Mouse (Mus musculus) liver (tissue): ENCODE data around the gene Os9.
"Not testable (repeated sequence)": the region's sequence is repeated elsewhere in the genome, so short reads cannot be mapped to it uniquely, and the experiment has no call there.

Source experiments
- DNase-seq: peaks from one replicate; pipeline ENCODE4 v3.0.0-alpha.2; 2020; ENCODE audit warnings: mixed read lengths

Os9 gene

GRCm38 (mm10) chr10:127121066-127121477 lies at the start of gene Os9:
Gene Os9, minus strand, starts transcription at chr10:127121131.
- peak; percentile 96 for DNase-seq

- DNase-seq, result peak; percentile 67
These were observed 49.1 kb upstream of the Os9 start for GRCm38 (mm10) chr10:127170002-127170401.

- DNase-seq, result no peak
These were observed 46.8 kb upstream of the Os9 start for GRCm38 (mm10) chr10:127167614-127168192.

GRCm38 (mm10) chr10:127166771-127167613 lies 46.1 kb upstream of the Os9 start:
- DNase-seq, result no peak

DNA sequence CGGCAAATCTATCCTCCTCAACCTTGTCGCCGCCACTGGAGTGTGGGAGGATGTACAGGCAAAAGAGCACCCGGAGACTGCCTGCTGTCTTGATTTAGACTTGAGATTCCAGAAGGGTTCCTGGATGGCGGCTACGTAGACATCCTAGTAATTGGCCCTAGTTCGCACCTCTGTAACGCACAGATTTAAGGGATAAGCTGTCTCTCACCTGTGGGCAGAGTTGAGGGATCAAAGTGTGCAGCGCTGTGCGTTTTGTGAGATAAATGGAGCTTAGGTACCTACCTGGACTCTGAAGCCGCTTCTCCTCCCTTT lies 45.4 kb upstream of the Os9 start:
- DNase-seq, result no peak

DNA sequence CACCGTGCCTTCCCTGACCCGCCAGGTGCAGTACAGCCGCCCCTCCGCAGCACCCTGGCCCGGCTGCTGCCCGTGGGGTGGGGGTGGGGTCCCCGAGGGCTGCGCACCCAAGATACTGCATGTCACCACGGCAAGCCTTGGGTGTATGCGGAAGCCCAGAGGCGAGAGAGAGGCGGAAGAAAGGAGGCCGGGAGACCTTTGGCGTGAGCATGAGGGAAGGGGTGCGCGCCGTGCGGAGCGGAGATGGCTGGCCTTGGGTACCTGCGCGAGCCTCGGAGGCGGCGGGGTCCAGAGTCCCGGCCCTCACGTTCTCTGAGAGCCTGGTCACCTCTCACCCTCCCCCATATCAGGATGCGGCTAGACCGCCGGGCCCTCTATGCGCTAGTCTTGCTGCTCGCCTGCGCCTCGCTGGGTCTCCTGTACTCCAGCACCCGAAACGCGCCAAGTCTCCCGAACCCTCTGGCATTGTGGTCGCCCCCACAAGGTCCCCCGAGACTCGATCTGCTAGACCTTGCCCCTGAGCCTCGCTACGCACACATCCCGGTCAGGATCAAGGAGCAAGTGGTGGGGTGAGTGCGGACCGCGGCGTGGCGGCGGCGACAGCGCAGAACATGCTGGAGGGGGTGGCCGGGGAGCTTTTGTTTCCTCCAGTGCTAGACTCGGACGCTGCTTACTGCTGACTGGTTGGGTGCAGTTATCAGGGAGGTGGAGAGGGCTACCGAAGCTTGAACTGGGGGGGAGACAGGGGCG lies 44.9 kb upstream of the Os9 start:
- peak; percentile 62 for DNase-seq

DNA sequence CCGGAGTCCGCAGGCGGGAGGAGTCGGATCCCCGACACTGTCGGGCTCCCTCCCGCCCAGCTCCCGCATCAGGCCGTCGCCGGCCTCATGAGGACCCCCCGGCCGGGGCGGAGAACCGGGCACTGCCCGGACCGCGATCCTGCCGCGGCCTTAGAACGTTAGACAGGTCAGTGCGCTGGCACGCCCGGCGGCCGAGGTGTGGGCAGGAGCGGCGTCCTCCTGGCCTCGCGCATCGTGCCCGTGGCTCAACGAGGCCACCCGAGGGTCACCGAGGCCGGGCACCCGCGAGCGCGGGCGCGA lies 44.4 kb upstream of the Os9 start:
- DNase-seq, result no peak

DNA sequence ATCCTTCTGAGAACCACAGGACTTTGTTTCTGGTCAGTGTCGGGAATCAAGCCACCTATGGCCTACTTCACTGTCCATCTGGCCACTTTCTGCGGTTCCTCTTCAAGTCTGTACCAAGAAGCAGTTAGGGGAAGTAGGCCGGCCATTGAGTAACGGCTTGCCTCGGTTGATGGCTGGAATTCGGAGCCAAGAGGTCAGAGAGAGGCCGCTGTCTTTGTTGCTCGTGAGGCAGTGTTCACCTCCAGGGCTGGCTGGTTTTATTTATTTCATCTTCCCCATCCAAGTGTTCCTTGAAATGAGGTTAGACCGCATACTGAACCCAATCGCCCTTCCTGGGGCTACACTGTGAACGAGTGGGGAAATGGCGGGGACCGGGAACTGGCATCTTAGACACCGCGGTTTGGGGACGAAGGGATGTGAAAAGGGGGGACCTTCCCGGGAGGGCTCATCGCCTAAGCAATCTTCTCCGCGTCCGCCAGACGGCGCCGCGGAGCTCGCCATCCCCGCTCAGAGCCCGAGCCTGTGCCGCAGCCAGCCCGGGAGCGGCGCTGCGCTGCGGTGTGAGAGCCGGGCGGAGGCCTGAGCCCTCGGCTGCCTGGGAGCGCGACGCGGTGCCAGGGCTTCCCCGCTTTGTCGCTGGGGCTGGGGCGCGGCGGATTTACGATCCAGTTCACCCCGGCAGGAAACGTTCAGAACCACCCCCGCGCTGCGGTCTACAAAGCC lies 43.9 kb upstream of the Os9 start, which contains the start of gene B4galnt1:
B4galnt1 (plus strand) TSS at position 595 of the 723 bp plus-strand sequence.
- peak; percentile 83 for DNase-seq

- DNase-seq, result no peak
These were observed 43.3 kb upstream of the Os9 start for GRCm38 (mm10) chr10:127164190-127164589.

DNA sequence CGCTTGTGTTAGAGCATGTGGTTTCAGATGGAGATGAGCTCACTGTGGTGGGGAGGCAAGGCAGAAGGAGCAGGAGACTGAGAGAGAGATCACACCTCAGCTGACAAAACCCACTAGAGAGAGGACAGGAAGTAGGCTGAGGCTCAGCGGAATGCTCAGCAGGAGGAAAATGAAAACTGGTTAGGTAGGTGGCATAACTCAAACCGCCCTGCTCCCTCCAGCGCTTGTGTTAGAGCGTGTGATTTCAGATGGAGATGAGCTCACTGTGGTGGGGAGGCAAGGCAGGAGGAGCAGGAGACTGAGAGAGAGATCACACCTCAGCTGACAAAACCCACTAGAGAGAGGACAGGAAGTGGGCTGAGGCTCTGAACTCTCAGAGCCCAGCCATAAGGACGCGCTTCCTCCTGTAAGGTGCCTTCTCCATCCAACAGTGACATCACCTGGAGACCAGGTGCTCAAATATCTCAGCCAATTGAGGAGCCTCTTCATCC lies 41.9 kb upstream of the Os9 start:
- not testable (repeated sequence) for DNase-seq

- no peak for DNase-seq
These were observed 39.8 kb upstream of the Os9 start for GRCm38 (mm10) chr10:127160728-127161127.

DNA sequence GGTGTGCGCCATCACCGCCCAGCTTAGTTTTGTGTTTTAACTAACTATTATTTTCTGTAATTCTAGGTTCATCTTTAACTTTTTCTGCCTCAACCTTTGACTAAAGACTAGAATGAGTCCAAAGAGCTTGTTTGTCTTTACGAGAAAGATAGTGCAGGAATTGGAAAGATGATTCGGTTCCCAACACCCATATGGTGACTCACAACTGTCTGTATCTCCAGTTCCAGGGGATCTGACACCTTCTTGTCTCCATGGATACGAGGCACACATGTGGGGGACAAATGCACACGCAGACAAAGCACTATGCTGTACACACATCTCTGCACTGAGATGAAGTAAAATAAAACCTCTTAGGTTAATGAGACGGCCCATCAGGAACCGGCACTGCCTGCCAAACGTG lies 39.1 kb upstream of the Os9 start:
- no peak for DNase-seq

DNA sequence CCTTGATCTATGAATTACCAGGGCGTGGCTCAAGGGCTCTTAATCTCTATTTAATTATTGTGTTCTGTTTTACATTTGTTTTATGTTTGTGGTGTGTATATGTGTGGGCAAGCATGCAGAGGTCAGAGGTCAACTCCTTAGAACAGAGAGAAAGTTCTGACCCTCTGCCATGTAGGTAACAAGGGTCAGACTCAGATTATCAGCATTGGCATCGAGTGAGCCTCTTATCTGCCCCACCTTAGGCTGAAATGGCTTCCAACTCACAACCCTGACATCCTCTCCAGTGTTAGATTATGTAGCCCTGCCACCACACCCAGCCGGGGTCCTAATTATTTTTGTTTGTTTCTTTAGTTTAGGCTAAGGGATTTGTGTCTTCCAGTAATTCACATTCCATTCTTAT lies 37.5 kb upstream of the Os9 start:
- DNase-seq, result no peak

DNA sequence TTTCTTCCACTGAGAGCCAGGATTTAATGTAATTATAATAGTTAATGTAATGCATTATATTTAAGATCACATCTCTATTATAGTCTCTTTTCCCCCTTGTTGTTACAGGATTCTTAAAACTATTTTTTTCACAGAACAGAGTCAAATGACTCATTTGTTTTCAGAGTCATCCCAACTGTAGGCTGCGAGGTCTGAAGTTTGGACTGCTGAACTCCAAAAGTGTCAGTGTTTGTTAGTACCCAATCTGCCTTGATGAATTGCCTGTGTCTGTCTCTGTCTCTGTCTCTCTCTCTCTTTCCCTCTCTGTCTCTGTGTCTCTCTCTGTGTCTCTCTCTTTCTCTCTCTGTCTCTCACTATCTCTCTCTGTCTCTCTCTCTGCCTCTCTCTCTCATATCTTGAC lies 35.6 kb upstream of the Os9 start:
- no peak for DNase-seq

DNA sequence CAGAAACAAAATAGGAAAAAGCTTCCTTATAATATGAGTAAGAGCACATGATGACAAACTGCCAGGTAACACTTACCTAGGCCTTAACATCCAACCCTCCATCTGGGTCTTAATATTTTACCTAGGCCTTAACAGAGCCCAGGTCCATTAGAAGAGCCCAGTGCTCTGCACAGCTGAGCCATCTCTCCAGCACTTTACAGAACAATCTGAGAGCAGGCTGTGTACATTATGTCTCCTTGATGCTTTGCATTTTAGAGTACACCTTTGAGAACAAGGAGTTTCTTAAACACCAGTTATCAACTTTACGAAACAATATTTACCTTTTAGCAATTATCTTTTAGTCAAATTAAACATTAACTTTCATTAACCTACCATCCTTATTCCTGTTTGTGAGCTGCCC lies 35.2 kb upstream of the Os9 start:
- DNase-seq, result no peak

- DNase-seq, result no peak
These were observed 33.7 kb upstream of the Os9 start for GRCm38 (mm10) chr10:127154652-127155051.

DNA sequence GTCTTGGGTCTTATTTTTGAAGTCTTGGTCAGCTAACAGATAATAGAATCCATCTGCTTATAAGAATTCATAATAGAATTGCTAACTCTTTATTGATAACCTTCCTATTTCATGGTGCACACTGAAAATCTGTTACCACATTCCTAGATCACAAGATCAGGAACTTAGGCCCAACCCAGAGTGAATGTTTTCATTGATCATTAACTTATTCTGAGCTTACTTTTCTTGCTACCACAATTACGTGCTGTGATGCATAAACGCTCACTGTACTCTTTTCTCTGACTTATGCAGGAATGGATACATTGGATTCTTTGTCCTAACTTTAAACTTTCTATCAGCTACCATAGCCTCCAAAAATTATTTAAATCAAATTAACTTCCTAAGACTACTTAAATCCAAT lies 33.3 kb upstream of the Os9 start:
- no peak for DNase-seq

DNA sequence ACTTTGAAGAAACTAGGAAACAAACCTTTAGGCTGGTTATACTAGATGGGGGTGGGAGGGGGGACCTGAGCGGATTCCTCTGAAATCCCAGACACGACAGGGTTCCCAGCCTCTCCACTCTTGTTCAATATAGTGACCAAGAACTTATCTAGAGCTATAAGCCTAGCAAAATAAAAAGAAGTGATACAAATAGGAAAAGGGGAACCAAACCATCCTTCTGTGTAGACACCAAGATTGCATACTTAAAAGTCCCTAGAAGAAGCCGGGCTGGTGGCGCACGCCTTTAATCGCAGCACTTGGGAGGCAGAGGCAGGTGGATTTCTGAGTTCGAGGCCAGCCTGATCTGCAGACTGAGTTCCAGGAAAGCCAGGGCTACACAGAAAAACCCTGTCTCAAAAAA lies 32.4 kb upstream of the Os9 start:
- DNase-seq, result no peak

GRCm38 (mm10) chr10:127152556-127152955 lies 31.6 kb upstream of the Os9 start:
- not testable (repeated sequence) for DNase-seq

GRCm38 (mm10) chr10:127151233-127151632 lies 30.3 kb upstream of the Os9 start:
- DNase-seq, result not testable (repeated sequence)

DNA sequence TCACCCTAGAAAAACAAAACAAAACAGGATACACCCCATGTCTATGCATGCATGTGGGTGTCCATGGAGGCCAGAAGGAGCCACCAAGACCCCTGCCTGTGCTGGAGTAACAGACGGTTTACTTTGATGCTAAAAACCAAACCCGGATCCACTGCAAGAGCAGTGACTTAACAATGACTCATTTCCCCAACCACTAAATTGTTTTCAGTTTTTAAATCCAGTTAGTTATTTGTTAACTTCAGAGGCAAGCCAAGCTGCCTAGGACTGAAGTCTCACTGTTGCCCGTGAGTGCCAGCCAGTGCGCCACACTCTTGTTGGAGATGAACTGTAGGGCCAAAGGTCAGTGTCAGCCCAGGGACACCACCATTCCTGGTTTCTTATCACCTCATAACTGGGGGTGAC lies 29.5 kb upstream of the Os9 start:
- no peak for DNase-seq

GRCm38 (mm10) chr10:127147135-127147534 lies 26.2 kb upstream of the Os9 start:
- DNase-seq, result no peak

DNA sequence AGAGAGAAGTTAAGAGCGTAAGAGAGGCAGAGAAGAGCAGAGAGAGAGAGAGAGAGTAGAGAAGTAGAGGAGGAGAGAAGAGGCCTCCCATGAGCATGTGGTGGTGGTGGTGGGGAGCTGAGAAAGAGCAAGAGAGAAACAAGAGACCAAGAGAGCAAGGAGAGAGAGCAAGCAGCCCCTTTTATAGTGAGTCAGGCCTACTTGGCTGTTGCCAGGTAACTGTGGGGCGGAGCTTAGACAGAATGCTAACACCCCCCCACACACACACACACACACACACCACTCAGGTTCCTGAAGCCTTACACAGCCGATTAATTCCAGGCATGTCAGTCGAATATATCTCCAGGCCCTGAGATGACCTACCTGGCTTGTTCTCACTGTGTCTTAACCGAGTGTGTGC lies 24.4 kb upstream of the Os9 start:
- no peak for DNase-seq
